Mouse (Mus musculus) myocyte (in vitro differentiated cells): ENCODE measurements around the gene Ntng1.

Experiments used
- MYOD1 ChIP-seq, 3 experiments: IDR thresholded peaks; one replicate each; pipeline ENCODE4 v1.6.1; 2011; ENCODE audit warnings: control low read depth in 2 of 3, low read depth in 2 of 3, mild to moderate bottlenecking in 2 of 3, moderate library complexity in 1 of 3; ENCODE audit not compliant: insufficient read length in 2 of 3, control insufficient read depth in 1 of 3
- POLR2A ChIP-seq: IDR thresholded peaks from one replicate; pipeline ENCODE4 v1.6.1; 2011; ENCODE audit warnings: low read depth, mild to moderate bottlenecking, control low read depth, moderate library complexity; ENCODE audit not compliant: insufficient read length
- POLR2AphosphoS2 ChIP-seq: IDR thresholded peaks from one replicate; pipeline ENCODE4 v1.6.1; 2011; ENCODE audit warnings: low read depth, control low read depth; ENCODE audit not compliant: insufficient read length

DNA sequence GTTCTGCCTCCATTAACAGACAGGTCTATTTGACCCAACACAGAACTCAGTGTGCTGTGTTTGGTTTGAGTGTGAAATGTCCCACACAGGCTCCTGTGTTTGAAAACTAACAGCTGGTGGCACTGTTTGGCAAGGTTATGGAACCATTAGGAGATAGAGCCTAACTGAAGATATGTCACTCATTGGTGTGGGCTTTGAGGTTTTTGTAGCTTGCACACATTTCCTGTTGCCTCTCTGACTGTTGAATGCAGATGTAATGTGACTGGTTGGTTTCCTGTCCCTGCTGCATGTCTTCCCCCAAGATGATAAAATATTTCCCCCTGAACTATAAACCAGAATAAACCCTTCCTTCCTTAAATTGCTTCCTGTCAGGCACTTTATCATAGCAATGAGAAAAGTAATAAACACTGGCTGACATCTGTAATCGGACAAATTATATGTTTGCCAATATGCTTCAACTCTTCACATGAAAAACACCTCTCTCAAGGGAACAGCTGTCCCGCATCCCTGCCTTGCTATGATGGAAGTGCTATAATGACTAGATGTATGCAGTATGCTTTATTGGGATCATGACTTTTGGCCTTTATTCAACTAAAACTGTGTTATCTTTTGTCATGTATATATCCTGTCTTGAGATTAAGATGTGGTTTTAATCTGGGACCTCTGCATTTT lies 320.9 kb downstream of the Ntng1 start:
- TF ChIP-seq POLR2AphosphoS2 (no peak), MYOD1 (IDR thresholded peaks at IDR 0.05; ENCODE audit: control insufficient read depth in 1 of 3, insufficient read length in 2 of 3, low read depth in 2 of 3) (no peak), POLR2A (no peak)
